Mouse (Mus musculus) testis, postnatal 14 days (tissue): ENCODE measurements around the gene Itm2c.

Experiments
- DNase-seq: peaks from one replicate; pipeline ENCODE4 v3.0.0; 2021; ENCODE audit warnings: low spot score

Itm2c gene

GRCm38 (mm10) chr1:85894231-85894747 is at the start of gene Itm2c:
Gene Itm2c (plus strand): TSS chr1:85894281.
- DNase-seq, result peak; percentile 83

- no peak for DNase-seq
Observed at GRCm38 (mm10) chr1:85844981-85845380, 49.1 kb upstream of the Itm2c start.

GRCm38 (mm10) chr1:85845476-85845875 is 48.6 kb upstream of the Itm2c start:
- DNase-seq, result no peak

- no peak for DNase-seq
Observed at GRCm38 (mm10) chr1:85849016-85849415, 45.1 kb upstream of the Itm2c start.

- no peak for DNase-seq
Observed at GRCm38 (mm10) chr1:85850851-85851250, 43.2 kb upstream of the Itm2c start.

- DNase-seq, result peak; percentile 16
Observed at GRCm38 (mm10) chr1:85852996-85853689, 40.9 kb upstream of the Itm2c start.

GRCm38 (mm10) chr1:85853865-85854264 is 40.2 kb upstream of the Itm2c start:
- no peak for DNase-seq

GRCm38 (mm10) chr1:85854475-85854874 is 39.6 kb upstream of the Itm2c start:
- DNase-seq, result no peak

GRCm38 (mm10) chr1:85856266-85856665 is 37.8 kb upstream of the Itm2c start:
- DNase-seq, result no peak

- DNase-seq, result no peak
Observed at GRCm38 (mm10) chr1:85857261-85857754, 36.8 kb upstream of the Itm2c start.

GRCm38 (mm10) chr1:85864383-85864782 is 29.7 kb upstream of the Itm2c start:
- DNase-seq, result peak; percentile 16

- DNase-seq, result no peak
Observed at GRCm38 (mm10) chr1:85870001-85870400, 24.1 kb upstream of the Itm2c start.

GRCm38 (mm10) chr1:85870546-85870945 is 23.5 kb upstream of the Itm2c start:
- no peak for DNase-seq

GRCm38 (mm10) chr1:85882003-85882402 is 12.1 kb upstream of the Itm2c start:
- no peak for DNase-seq

- DNase-seq, result no peak
Observed at GRCm38 (mm10) chr1:85887221-85887620, 6.9 kb upstream of the Itm2c start.

- peak; percentile 22 for DNase-seq
Observed at GRCm38 (mm10) chr1:85894748-85895360, 773 bp downstream of the Itm2c start.

- peak; percentile 36 for DNase-seq
Observed at GRCm38 (mm10) chr1:85895391-85895837, 1.3 kb downstream of the Itm2c start.

GRCm38 (mm10) chr1:85896110-85896509 is 2.0 kb downstream of the Itm2c start:
- DNase-seq, result no peak

- no peak for DNase-seq
Observed at GRCm38 (mm10) chr1:85896781-85897700, 3.0 kb downstream of the Itm2c start.

- DNase-seq, result no peak
Observed at GRCm38 (mm10) chr1:85897901-85898760, 4.0 kb downstream of the Itm2c start.

GRCm38 (mm10) chr1:85898761-85899387 is 4.8 kb downstream of the Itm2c start:
- no peak for DNase-seq
